In genomic region chr1:34167151-34168057, GRCm38 (mm10) we compare ENCODE assay signal across 11 mouse cellular contexts.
DNase-seq lines count a peak whose midpoint lies in the region; ATAC-seq lines count a peak whose summit lies in the region.
"Had no signal": no experiment of that assay in that cellular context is flagged by ENCODE, and none has a peak within 500 bp of the region (broad histone marks: within the 10 kb centered on the region; RNA-seq: fewer than 3 reads in every experiment).

No protein-coding gene starts in this region.

- H3K36me3 ChIP-seq in hindbrain, embryonic 14.5 days (replicated peaks; ENCODE audit: control insufficient read depth, insufficient read depth) = peaks cover 78% of the 10 kb centered on the region
- peaks cover 79% of the 10 kb centered on the region for H3K36me3 ChIP-seq in hindbrain, embryonic 10.5 days

- H3K4me1 ChIP-seq in hindbrain, embryonic 14.5 days (replicated peaks; ENCODE audit: control insufficient read depth, insufficient read depth, low read length) = no peaks in the 10 kb centered on the region
- H3K4me1 ChIP-seq in hindbrain, embryonic 10.5 days (replicated peaks) = no peaks in the 10 kb centered on the region
- H3K4me1 ChIP-seq: embryonic facial prominence, embryonic 12.5 days; liver, embryonic 15.5 days; stomach, embryonic 15.5 days had no signal

- no peak overlapping the region for H3K4me3 ChIP-seq in hindbrain, embryonic 14.5 days (replicated peaks; ENCODE audit: low read length)
- H3K4me3 ChIP-seq in hindbrain, embryonic 10.5 days = no peak overlapping the region
- H3K4me3 ChIP-seq: embryonic facial prominence, embryonic 12.5 days; liver, embryonic 15.5 days; stomach, embryonic 15.5 days had no signal

- H3K9ac ChIP-seq in hindbrain, embryonic 14.5 days = no peak overlapping the region
- H3K9ac ChIP-seq: embryonic facial prominence, embryonic 12.5 days; liver, embryonic 15.5 days; stomach, embryonic 15.5 days had no signal

- peak; percentile 48; the same call in 1 of the 2 replicates for ATAC-seq in hindbrain, embryonic 14.5 days (ENCODE audit: low FRiP score)
- ATAC-seq in monocyte, adult 5-6 weeks (replicated peaks; ENCODE audit: insufficient number of reproducible peaks, low FRiP score, low TSS enrichment, poor library complexity, severe bottlenecking) = no peak
- no peak for ATAC-seq in CD4-positive, CD25-positive, alpha-beta regulatory T cell, adult 4 months

- H3K9me3 ChIP-seq in hindbrain, embryonic 14.5 days (ENCODE audit: control insufficient read depth, low read length) = no peaks in the 10 kb centered on the region
- H3K9me3 ChIP-seq in hindbrain, embryonic 10.5 days = no peaks in the 10 kb centered on the region
- H3K9me3 ChIP-seq: embryonic facial prominence, embryonic 12.5 days; liver, embryonic 15.5 days; stomach, embryonic 15.5 days had no signal

- no peak overlapping the region for H3K4me2 ChIP-seq in hindbrain, embryonic 14.5 days (replicated peaks)
- H3K4me2 ChIP-seq: embryonic facial prominence, embryonic 12.5 days; liver, embryonic 15.5 days; stomach, embryonic 15.5 days had no signal

- H3K27me3 ChIP-seq in hindbrain, embryonic 14.5 days (ENCODE audit: control insufficient read depth, insufficient read depth, low read length) = no peaks in the 10 kb centered on the region
- no peaks in the 10 kb centered on the region for H3K27me3 ChIP-seq in hindbrain, embryonic 10.5 days (ENCODE audit: insufficient read depth, poor library complexity, severe bottlenecking)
- H3K27me3 ChIP-seq: embryonic facial prominence, embryonic 12.5 days; liver, embryonic 15.5 days; stomach, embryonic 15.5 days had no signal

- peak; percentile 36 for DNase-seq in hindbrain, embryonic 14.5 days (ENCODE audit: low spot score)
- no peak for DNase-seq in hindbrain, embryonic 10.5 days (ENCODE audit: low spot score)
- peak; percentile 88 for DNase-seq in MN1 (ENCODE audit: low spot score)
- DNase-seq in cerebellum, postnatal 25 days = peak; percentile 35 to 63
- peak; percentile 81 for DNase-seq in heart, postnatal 4 days
- peak; percentile 32 for DNase-seq in ovary, postnatal 14 days (ENCODE audit: low spot score)

- WGBS in hindbrain, embryonic 14.5 days = 69% methylated on average over 19 of the region's 19 CpGs
- WGBS in hindbrain, embryonic 10.5 days = 93% methylated on average over 19 of the region's 19 CpGs

- H3K27ac ChIP-seq in hindbrain, embryonic 14.5 days = peak overlapping the region; percentile 12; the same call in 1 of the 2 replicates
- no peak overlapping the region for H3K27ac ChIP-seq in hindbrain, embryonic 10.5 days
- H3K27ac ChIP-seq: embryonic facial prominence, embryonic 12.5 days; liver, embryonic 15.5 days; stomach, embryonic 15.5 days had no signal
